Mouse (Mus musculus): Measurements from ENCODE around the gene Zbtb14.

GRCm38 (mm10) chr17:69382511-69383100 is at the start of gene Zbtb14:
- TF ChIP-seq POLR2A (IDR thresholded peaks at IDR 0.05; ENCODE audit: borderline replicate concordance, insufficient read depth, low read length) (peak; percentile 51), CTCF (IDR thresholded peaks at IDR 0.05; ENCODE audit: borderline replicate concordance, insufficient read depth, low read depth, low read length) (no peak)

Data from cerebellum, adult 2 months (tissue).